Mouse (Mus musculus) forebrain, embryonic 10.5 days (tissue): ENCODE results near the gene Tas1r2. TPM values are rescaled to one million over a fixed set of nuclear protein-coding genes. Genes with fewer than 3 reads are reported as not detected.

Source experiments
- DNase-seq: peaks from one replicate; pipeline ENCODE4 v3.0.0-alpha.2; 2017; ENCODE audit warnings: low spot score; ENCODE audit errors: extremely low spot score
- H3K27ac ChIP-seq: fragments of 300-500 bp; sonication (generic); 2 replicates; pipeline ENCODE4 v1.5.1; 2016; ENCODE audit warnings: mild to moderate bottlenecking
- H3K27me3 ChIP-seq: fragments of 300-500 bp; sonication (generic); 2 replicates; pipeline ENCODE4 v1.6.1; 2016; ENCODE audit warnings: mild to moderate bottlenecking; ENCODE audit not compliant: poor library complexity, severe bottlenecking
- H3K36me3 ChIP-seq: fragments of 300-500 bp; sonication (generic); replicated peaks from 2 replicates; pipeline ENCODE4 v1.6.1; 2016; ENCODE audit warnings: mild to moderate bottlenecking, moderate library complexity
- H3K4me1 ChIP-seq: fragments of 300-500 bp; sonication (generic); 2 replicates; pipeline ENCODE4 v1.6.1; 2016
- H3K4me3 ChIP-seq: fragments of 300-500 bp; sonication (generic); 2 replicates; pipeline ENCODE4 v1.5.1; 2016; ENCODE audit warnings: mild to moderate bottlenecking, moderate library complexity
- H3K9me3 ChIP-seq: fragments of 300-500 bp; sonication (generic); 2 replicates; pipeline ENCODE4 v1.6.1; 2016; ENCODE audit warnings: mild to moderate bottlenecking, moderate library complexity
- whole genome bisulfite sequencing: fragments of 180-500 bp; shearing (Covaris S2); methylation state at CpG from one replicate; pipeline ENCODE4 v1.1.7; 2016; 5-methylcytosine and 5-hydroxymethylcytosine counted together
- polyA plus RNA-seq: library from polyadenylated mRNA; unstranded; fragments of >200 nt; fragmentation: Nextera tagmentation; extraction: Ambion mirVana; gene quantifications from 2 replicates; pipeline ENCODE4 v1.2.1, GENCODE M21; 2016

Tas1r2 gene
- polyA plus RNA-seq, result not detected in 2 replicates

GRCm38 (mm10) chr4:139653238-139653637, at the start of gene Tas1r2:
TSS of gene Tas1r2 (plus strand) at chr4:139653538.
- H3K9me3 ChIP-seq, result no peaks in the 10 kb centered on the region; the same call in 1 of the 2 replicates
- DNase-seq, result no peak
- 0 out of 2 replicates have a peak, but pooled peaks cover 7% of the 10 kb centered on the region for H3K4me1 ChIP-seq
- H3K27me3 ChIP-seq, result 0 out of 2 replicates have a peak, but pooled peaks cover 5% of the 10 kb centered on the region
- H3K4me3 ChIP-seq, result no peak within 1 kb of the TSS
- WGBS, result 85% methylated on average over 8 of the region's 8 CpGs
- H3K27ac ChIP-seq, result no peak within 1 kb of the TSS
- peaks cover 7% of the 10 kb centered on the region for H3K36me3 ChIP-seq

GRCm38 (mm10) chr4:139605216-139605615, 48.1 kb upstream of the Tas1r2 start:
- no peak overlapping the region for H3K27ac ChIP-seq

GRCm38 (mm10) chr4:139606732-139607131, 46.6 kb upstream of the Tas1r2 start:
- H3K4me1 ChIP-seq, result peaks cover 26% of the 10 kb centered on the region
- H3K27me3 ChIP-seq, result no peaks in the 10 kb centered on the region
- no peaks in the 10 kb centered on the region for H3K9me3 ChIP-seq
- WGBS, result 91% methylated on average over 5 of the region's 5 CpGs
- no peak overlapping the region for H3K27ac ChIP-seq
- H3K36me3 ChIP-seq, result peaks cover 20% of the 10 kb centered on the region
- no peak for DNase-seq
- no peak overlapping the region for H3K4me3 ChIP-seq

More at GRCm38 (mm10) chr4:139605216-139605615, 48.1 kb upstream of the Tas1r2 start:
- Histone ChIP-seq H3K36me3 (peaks cover 20% of the 10 kb centered on the region), H3K27me3 (no peaks in the 10 kb centered on the region), H3K9me3 (no peaks in the 10 kb centered on the region), H3K4me1 (peaks cover 25% of the 10 kb centered on the region), H3K4me3 (no peak overlapping the region)
- 89% methylated on average over 11 of the region's 11 CpGs for WGBS
- DNase-seq, result no peak

- Histone ChIP-seq H3K4me1 (peaks cover 11% of the 10 kb centered on the region), H3K36me3 (peaks cover 35% of the 10 kb centered on the region)
- 82% methylated on average over 4 of the region's 4 CpGs for WGBS
Observed at GRCm38 (mm10) chr4:139608975-139609374, 44.4 kb upstream of the Tas1r2 start.

GRCm38 (mm10) chr4:139610954-139611353, 42.4 kb upstream of the Tas1r2 start:
- Histone ChIP-seq H3K36me3 (peaks cover 41% of the 10 kb centered on the region), H3K4me1 (peaks cover 24% of the 10 kb centered on the region), H3K27ac (peak overlapping the region; percentile 37; the same call in 1 of the 2 replicates), H3K4me3 (no peak overlapping the region), H3K9me3 (peaks cover 13% of the 10 kb centered on the region; the same call in 1 of the 2 replicates), H3K27me3 (no peaks in the 10 kb centered on the region)
- DNase-seq, result no peak
- WGBS, result 50% methylated on average over 6 of the region's 6 CpGs

More at GRCm38 (mm10) chr4:139608975-139609374, 44.4 kb upstream of the Tas1r2 start:
- no peaks in the 10 kb centered on the region for H3K27me3 ChIP-seq
- no peak for DNase-seq
- H3K4me3 ChIP-seq, result no peak overlapping the region
- H3K9me3 ChIP-seq, result peaks cover 9% of the 10 kb centered on the region; the same call in 1 of the 2 replicates
- H3K27ac ChIP-seq, result no peak overlapping the region

GRCm38 (mm10) chr4:139611542-139611953, 41.8 kb upstream of the Tas1r2 start:
- H3K36me3 ChIP-seq, result peaks cover 37% of the 10 kb centered on the region
- H3K4me1 ChIP-seq, result peaks cover 30% of the 10 kb centered on the region
- 8% methylated on average over 10 of the region's 10 CpGs for WGBS
- peak; percentile 85 for DNase-seq
- H3K9me3 ChIP-seq, result peaks cover 13% of the 10 kb centered on the region; the same call in 1 of the 2 replicates
- no peaks in the 10 kb centered on the region for H3K27me3 ChIP-seq
- peak overlapping the region; percentile 23 for H3K4me3 ChIP-seq
- H3K27ac ChIP-seq, result peak overlapping the region; percentile 37; the same call in 1 of the 2 replicates

GRCm38 (mm10) chr4:139614524-139615260, 38.6 kb upstream of the Tas1r2 start:
- WGBS, result 94% methylated on average over 21 of the region's 21 CpGs
- no peak for DNase-seq

GRCm38 (mm10) chr4:139616276-139617000, 36.9 kb upstream of the Tas1r2 start:
- Histone ChIP-seq H3K4me3 (peak overlapping the region; percentile 66), H3K27me3 (no peaks in the 10 kb centered on the region), H3K27ac (peak overlapping the region; percentile 89), H3K36me3 (peaks cover 35% of the 10 kb centered on the region), H3K9me3 (peaks cover 13% of the 10 kb centered on the region; the same call in 1 of the 2 replicates), H3K4me1 (peaks cover 31% of the 10 kb centered on the region)
- DNase-seq, result peak; percentile 66
- 8% methylated on average over 24 of the region's 24 CpGs for WGBS

More at GRCm38 (mm10) chr4:139614524-139615260, 38.6 kb upstream of the Tas1r2 start:
- peaks cover 13% of the 10 kb centered on the region; the same call in 1 of the 2 replicates for H3K9me3 ChIP-seq
- no peak overlapping the region for H3K4me3 ChIP-seq
- peaks cover 40% of the 10 kb centered on the region for H3K4me1 ChIP-seq
- H3K27ac ChIP-seq, result no peak overlapping the region
- H3K36me3 ChIP-seq, result peaks cover 35% of the 10 kb centered on the region
- H3K27me3 ChIP-seq, result no peaks in the 10 kb centered on the region

- no peak for DNase-seq
- peaks cover 13% of the 10 kb centered on the region; the same call in 1 of the 2 replicates for H3K9me3 ChIP-seq
- peaks cover 35% of the 10 kb centered on the region for H3K36me3 ChIP-seq
- WGBS, result 55% methylated on average over 3 of the region's 3 CpGs
- peak overlapping the region; percentile 66 for H3K4me3 ChIP-seq
- no peaks in the 10 kb centered on the region for H3K27me3 ChIP-seq
- peak overlapping the region; percentile 89 for H3K27ac ChIP-seq
- peaks cover 35% of the 10 kb centered on the region for H3K4me1 ChIP-seq
Observed at GRCm38 (mm10) chr4:139617001-139617364, 36.4 kb upstream of the Tas1r2 start.

GRCm38 (mm10) chr4:139619765-139620164, 33.6 kb upstream of the Tas1r2 start:
- Histone ChIP-seq H3K4me3 (no peak overlapping the region), H3K4me1 (peaks cover 58% of the 10 kb centered on the region), H3K27ac (no peak overlapping the region), H3K36me3 (peaks cover 12% of the 10 kb centered on the region), H3K9me3 (no peaks in the 10 kb centered on the region), H3K27me3 (0 out of 2 replicates have a peak, but pooled peaks cover 9% of the 10 kb centered on the region)
- DNase-seq, result no peak
- 73% methylated on average over 6 of the region's 6 CpGs for WGBS

GRCm38 (mm10) chr4:139622373-139623282, 30.7 kb upstream of the Tas1r2 start, which contains the start of gene Aldh4a1:
TSS of gene Aldh4a1 (plus strand) at chr4:139622866.
- H3K4me1 ChIP-seq, result peaks cover 30% of the 10 kb centered on the region
- H3K9me3 ChIP-seq, result no peaks in the 10 kb centered on the region
- H3K27me3 ChIP-seq, result 0 out of 2 replicates have a peak, but pooled peaks cover 9% of the 10 kb centered on the region
- DNase-seq, result peak; percentile 90
- H3K4me3 ChIP-seq, result peak within 1 kb of the TSS; percentile 73
- H3K36me3 ChIP-seq, result peaks cover 2% of the 10 kb centered on the region; the same call in 1 of the 2 replicates
- peak within 1 kb of the TSS; percentile 94 for H3K27ac ChIP-seq
- 1% methylated on average over 33 of the region's 38 CpGs for WGBS
